Mouse (Mus musculus): Measurements from ENCODE around the gene Tada2a. TPM values are rescaled to one million over a fixed set of nuclear protein-coding genes. Genes with fewer than 3 reads are reported as not detected.

Tada2a gene
- polyA plus RNA-seq, 1 experiment: 6.4 TPM

- DNase-seq: no peak
- TF ChIP-seq POLR2A (IDR thresholded peaks at IDR 0.05; ENCODE audit: control insufficient read depth, extremely low read depth, insufficient read depth, low read length, poor library complexity) (no peak), CTCF (IDR thresholded peaks at IDR 0.05; ENCODE audit: borderline replicate concordance, control insufficient read depth, extremely low read depth, insufficient read depth, low read length, poor library complexity) (no peak)
- Histone ChIP-seq H3K36me3 (ENCODE audit: control insufficient read depth, insufficient read depth, low read length) (no peaks in the 10 kb centered on the region), H3K27ac (ENCODE audit: control insufficient read depth, insufficient read depth, low read length) (no peak overlapping the region), H3K27me3 (ENCODE audit: control insufficient read depth, insufficient read depth, low read length) (no peaks in the 10 kb centered on the region), H3K4me1 (replicated peaks; ENCODE audit: control insufficient read depth, insufficient read depth, low read length) (no peaks in the 10 kb centered on the region), H3K4me3 (ENCODE audit: control insufficient read depth, insufficient read depth, low read length) (no peak overlapping the region)
- WGBS: 93% methylated on average over 5 of the region's 5 CpGs
Observed at GRCm38 (mm10) chr11:84097251-84097998, 32.0 kb downstream of the Tada2a start.

- Histone ChIP-seq H3K4me1 (replicated peaks; ENCODE audit: control insufficient read depth, insufficient read depth, low read length) (no peaks in the 10 kb centered on the region), H3K27ac (ENCODE audit: control insufficient read depth, insufficient read depth, low read length) (no peak overlapping the region), H3K36me3 (ENCODE audit: control insufficient read depth, insufficient read depth, low read length) (no peaks in the 10 kb centered on the region), H3K4me3 (ENCODE audit: control insufficient read depth, insufficient read depth, low read length) (no peak overlapping the region), H3K27me3 (ENCODE audit: control insufficient read depth, insufficient read depth, low read length) (no peaks in the 10 kb centered on the region)
- no peak for TF ChIP-seq CTCF (IDR thresholded peaks at IDR 0.05; ENCODE audit: borderline replicate concordance, control insufficient read depth, extremely low read depth, insufficient read depth, low read length, poor library complexity)
- no peak for TF ChIP-seq POLR2A (IDR thresholded peaks at IDR 0.05; ENCODE audit: control insufficient read depth, extremely low read depth, insufficient read depth, low read length, poor library complexity)
- 96% methylated on average over 4 of the region's 4 CpGs for WGBS
- no peak for DNase-seq
Observed at GRCm38 (mm10) chr11:84095084-84095483, 34.3 kb downstream of the Tada2a start.

GRCm38 (mm10) chr11:84090572-84090971, 38.8 kb downstream of the Tada2a start:
- Histone ChIP-seq H3K27me3 (ENCODE audit: control insufficient read depth, insufficient read depth, low read length) (no peaks in the 10 kb centered on the region), H3K4me3 (ENCODE audit: control insufficient read depth, insufficient read depth, low read length) (no peak overlapping the region), H3K36me3 (ENCODE audit: control insufficient read depth, insufficient read depth, low read length) (no peaks in the 10 kb centered on the region), H3K27ac (ENCODE audit: control insufficient read depth, insufficient read depth, low read length) (no peak overlapping the region), H3K4me1 (replicated peaks; ENCODE audit: control insufficient read depth, insufficient read depth, low read length) (no peaks in the 10 kb centered on the region)
- no peak for DNase-seq
- WGBS: 93% methylated on average over 8 of the region's 8 CpGs
- no peak for TF ChIP-seq POLR2A (IDR thresholded peaks at IDR 0.05; ENCODE audit: control insufficient read depth, extremely low read depth, insufficient read depth, low read length, poor library complexity)
- TF ChIP-seq CTCF (IDR thresholded peaks at IDR 0.05; ENCODE audit: borderline replicate concordance, control insufficient read depth, extremely low read depth, insufficient read depth, low read length, poor library complexity): no peak

GRCm38 (mm10) chr11:84081901-84082300, 47.5 kb downstream of the Tada2a start:
- H3K4me3 ChIP-seq (ENCODE audit: control insufficient read depth, insufficient read depth, low read length): no peak overlapping the region
- no peak for DNase-seq
- TF ChIP-seq CTCF (IDR thresholded peaks at IDR 0.05; ENCODE audit: borderline replicate concordance, control insufficient read depth, extremely low read depth, insufficient read depth, low read length, poor library complexity) (no peak), POLR2A (IDR thresholded peaks at IDR 0.05; ENCODE audit: control insufficient read depth, extremely low read depth, insufficient read depth, low read length, poor library complexity) (no peak)
- no peak overlapping the region for H3K27ac ChIP-seq (ENCODE audit: control insufficient read depth, insufficient read depth, low read length)
- WGBS: 98% methylated on average over 5 of the region's 5 CpGs
- no peaks in the 10 kb centered on the region for H3K27me3 ChIP-seq (ENCODE audit: control insufficient read depth, insufficient read depth, low read length)
- H3K4me1 ChIP-seq (replicated peaks; ENCODE audit: control insufficient read depth, insufficient read depth, low read length): no peaks in the 10 kb centered on the region
- H3K36me3 ChIP-seq (ENCODE audit: control insufficient read depth, insufficient read depth, low read length): no peaks in the 10 kb centered on the region

GRCm38 (mm10) chr11:84080327-84080726, 49.1 kb downstream of the Tada2a start:
- H3K27ac ChIP-seq (ENCODE audit: control insufficient read depth, insufficient read depth, low read length): no peak overlapping the region
- H3K4me3 ChIP-seq (ENCODE audit: control insufficient read depth, insufficient read depth, low read length): no peak overlapping the region

GRCm38 (mm10) chr11:84079887-84080286, 49.5 kb downstream of the Tada2a start:
- Histone ChIP-seq H3K27me3 (ENCODE audit: control insufficient read depth, insufficient read depth, low read length) (no peaks in the 10 kb centered on the region), H3K4me3 (ENCODE audit: control insufficient read depth, insufficient read depth, low read length) (no peak overlapping the region), H3K36me3 (ENCODE audit: control insufficient read depth, insufficient read depth, low read length) (no peaks in the 10 kb centered on the region), H3K27ac (ENCODE audit: control insufficient read depth, insufficient read depth, low read length) (no peak overlapping the region), H3K4me1 (replicated peaks; ENCODE audit: control insufficient read depth, insufficient read depth, low read length) (no peaks in the 10 kb centered on the region)
- no peak for TF ChIP-seq CTCF (IDR thresholded peaks at IDR 0.05; ENCODE audit: borderline replicate concordance, control insufficient read depth, extremely low read depth, insufficient read depth, low read length, poor library complexity)
- no peak for TF ChIP-seq POLR2A (IDR thresholded peaks at IDR 0.05; ENCODE audit: control insufficient read depth, extremely low read depth, insufficient read depth, low read length, poor library complexity)
- 89% methylated on average over 4 of the region's 4 CpGs for WGBS
- DNase-seq: no peak

More at GRCm38 (mm10) chr11:84080327-84080726, 49.1 kb downstream of the Tada2a start:
- no peak for DNase-seq
- no peak for TF ChIP-seq POLR2A (IDR thresholded peaks at IDR 0.05; ENCODE audit: control insufficient read depth, extremely low read depth, insufficient read depth, low read length, poor library complexity)
- TF ChIP-seq CTCF (IDR thresholded peaks at IDR 0.05; ENCODE audit: borderline replicate concordance, control insufficient read depth, extremely low read depth, insufficient read depth, low read length, poor library complexity): no peak
- Histone ChIP-seq H3K27me3 (ENCODE audit: control insufficient read depth, insufficient read depth, low read length) (no peaks in the 10 kb centered on the region), H3K4me1 (replicated peaks; ENCODE audit: control insufficient read depth, insufficient read depth, low read length) (no peaks in the 10 kb centered on the region), H3K36me3 (ENCODE audit: control insufficient read depth, insufficient read depth, low read length) (no peaks in the 10 kb centered on the region)
- WGBS: 96% methylated on average over 3 of the region's 3 CpGs

All from thymus, adult 2 months (tissue).